Mouse (Mus musculus) limb, embryonic 13.5 days (tissue): Measurements from ENCODE around the gene Ect2l. TPM values are rescaled to one million over a fixed set of nuclear protein-coding genes. Genes with fewer than 3 reads are reported as not detected.

Source experiments
- ATAC-seq: fragments of 200-750 bp; cut with Nextera tagmentation; 2 replicates; pipeline ENCODE4 v1.8.0; 2017; ENCODE audit warnings: low read depth, moderate number of reproducible peaks, moderate TSS enrichment; ENCODE audit not compliant: low FRiP score
- H3K27ac ChIP-seq: fragments of 300-500 bp; sonication (generic); 2 replicates; pipeline ENCODE4 v1.5.1; 2015; ENCODE audit warnings: inconsistent platforms, mild to moderate bottlenecking, moderate library complexity
- H3K27me3 ChIP-seq: fragments of 300-500 bp; sonication (generic); 2 replicates; pipeline ENCODE4 v1.6.1; 2015; ENCODE audit warnings: mild to moderate bottlenecking, inconsistent platforms
- H3K36me3 ChIP-seq: fragments of 300-500 bp; sonication (generic); 2 replicates; pipeline ENCODE4 v1.6.1; 2015; ENCODE audit warnings: inconsistent platforms, mild to moderate bottlenecking, moderate library complexity
- H3K4me1 ChIP-seq: fragments of 300-500 bp; sonication (generic); 2 replicates; pipeline ENCODE4 v1.6.1; 2015; ENCODE audit warnings: inconsistent platforms
- H3K4me2 ChIP-seq: fragments of 300-500 bp; sonication (generic); replicated peaks from 2 replicates; pipeline ENCODE4 v1.6.1; 2015; ENCODE audit warnings: inconsistent platforms, mild to moderate bottlenecking, moderate library complexity
- H3K4me3 ChIP-seq: fragments of 300-500 bp; sonication (generic); 2 replicates; pipeline ENCODE4 v1.5.1; 2015; ENCODE audit warnings: moderate library complexity, mild to moderate bottlenecking, inconsistent platforms
- H3K9ac ChIP-seq: fragments of 300-500 bp; sonication (generic); 2 replicates; pipeline ENCODE4 v1.6.1; 2015; ENCODE audit warnings: mild to moderate bottlenecking, inconsistent platforms
- H3K9me3 ChIP-seq: fragments of 300-500 bp; sonication (generic); 2 replicates; pipeline ENCODE4 v1.6.1; 2016; ENCODE audit warnings: inconsistent platforms
- WGBS: fragments of 180-500 bp; shearing (Covaris S2); methylation state at CpG from one replicate; pipeline ENCODE4 v1.1.7; 2015; 5-methylcytosine and 5-hydroxymethylcytosine counted together
- polyA plus RNA-seq: library from polyadenylated mRNA; unstranded; fragments of >200 nt; fragmentation: Nextera tagmentation; extraction: Ambion mirVana; gene quantifications from 2 replicates; pipeline ENCODE4 v1.2.1, GENCODE M21; 2015

The Ect2l gene
- polyA plus RNA-seq, 1 experiment from 2014 or later: 1.7 TPM

DNA sequence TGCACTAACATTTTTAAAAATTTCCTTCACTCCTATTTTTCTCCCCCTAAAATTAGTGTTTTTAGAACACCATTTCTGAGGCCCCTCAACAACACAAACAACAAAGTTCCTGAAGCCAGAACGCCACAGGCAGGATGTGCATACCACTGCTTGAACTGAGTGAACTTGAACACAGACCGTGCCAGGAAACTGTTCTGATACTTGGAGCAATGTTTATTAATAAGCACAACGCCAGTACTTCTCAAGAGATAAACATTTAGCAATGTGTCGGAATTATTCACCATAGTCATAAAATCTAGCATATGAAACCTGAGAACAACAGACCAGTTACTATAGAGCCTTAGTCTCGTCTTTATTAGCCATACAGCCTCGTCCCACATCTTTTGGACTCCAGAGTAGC lies 571 bp downstream of the Ect2l start:
- Histone ChIP-seq H3K9me3 (no peaks in the 10 kb centered on the region), H3K9ac (no peak overlapping the region), H3K4me2 (no peak overlapping the region), H3K4me1 (peaks cover 4% of the 10 kb centered on the region; the same call in 1 of the 2 replicates), H3K36me3 (no peaks in the 10 kb centered on the region), H3K27ac (no peak overlapping the region), H3K4me3 (no peak overlapping the region), H3K27me3 (no peaks in the 10 kb centered on the region)
- 59% methylated on average over 6 of the region's 6 CpGs for WGBS
- ATAC-seq: no peak

DNA sequence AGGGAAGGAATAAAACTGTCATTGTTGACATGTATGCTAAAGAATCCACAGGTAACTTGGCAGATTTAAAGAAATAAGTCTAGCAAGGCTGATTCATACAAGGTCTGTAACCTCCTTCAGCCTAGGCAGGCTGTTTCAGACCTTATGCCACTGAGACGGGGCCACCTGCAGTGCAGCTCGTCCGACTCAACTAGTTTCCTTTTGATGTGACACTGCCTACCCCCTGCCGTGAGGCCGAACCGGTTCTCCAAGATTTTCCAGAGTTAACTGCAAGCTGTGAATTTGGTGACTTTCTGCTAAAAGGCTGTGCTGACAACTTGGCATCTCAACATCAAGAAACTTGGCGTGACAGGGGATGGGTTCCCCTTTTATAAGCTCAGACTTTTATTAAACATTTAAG lies 6.6 kb downstream of the Ect2l start:
- no peaks in the 10 kb centered on the region for H3K27me3 ChIP-seq
- H3K9ac ChIP-seq: no peak overlapping the region
- H3K4me1 ChIP-seq: 0 out of 2 replicates have a peak, but pooled peaks cover 6% of the 10 kb centered on the region
- H3K4me3 ChIP-seq: no peak overlapping the region
- H3K9me3 ChIP-seq: no peaks in the 10 kb centered on the region
- H3K27ac ChIP-seq: no peak overlapping the region
- WGBS: 9% methylated on average over 7 of the region's 7 CpGs
- H3K36me3 ChIP-seq: no peaks in the 10 kb centered on the region
- H3K4me2 ChIP-seq: no peak overlapping the region
- ATAC-seq: no peak

DNA sequence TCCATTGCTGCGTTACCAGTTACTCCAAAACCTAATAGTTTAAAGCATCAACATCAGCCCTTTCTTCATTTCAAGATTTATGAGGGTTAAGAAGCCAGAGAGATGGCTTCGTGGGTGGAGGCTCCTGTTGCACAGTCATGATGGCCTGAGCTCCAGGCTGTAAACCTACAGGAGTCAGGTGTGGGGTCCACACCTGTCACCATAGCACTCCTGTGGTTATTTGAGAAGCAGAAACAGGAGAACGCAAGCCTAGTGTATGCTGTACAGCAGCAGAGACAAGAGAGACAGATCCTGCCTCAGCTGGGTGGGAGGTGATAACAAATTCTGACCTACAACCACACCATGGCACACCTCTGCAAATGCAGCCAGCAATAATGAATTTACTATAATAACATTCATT lies 8.3 kb downstream of the Ect2l start:
- WGBS: 53% methylated on average over 3 of the region's 3 CpGs
- Histone ChIP-seq H3K9me3 (no peaks in the 10 kb centered on the region), H3K36me3 (no peaks in the 10 kb centered on the region), H3K9ac (no peak overlapping the region), H3K4me1 (0 out of 2 replicates have a peak, but pooled peaks cover 6% of the 10 kb centered on the region), H3K27ac (no peak overlapping the region), H3K27me3 (no peaks in the 10 kb centered on the region), H3K4me2 (no peak overlapping the region), H3K4me3 (no peak overlapping the region)
- no peak for ATAC-seq

DNA sequence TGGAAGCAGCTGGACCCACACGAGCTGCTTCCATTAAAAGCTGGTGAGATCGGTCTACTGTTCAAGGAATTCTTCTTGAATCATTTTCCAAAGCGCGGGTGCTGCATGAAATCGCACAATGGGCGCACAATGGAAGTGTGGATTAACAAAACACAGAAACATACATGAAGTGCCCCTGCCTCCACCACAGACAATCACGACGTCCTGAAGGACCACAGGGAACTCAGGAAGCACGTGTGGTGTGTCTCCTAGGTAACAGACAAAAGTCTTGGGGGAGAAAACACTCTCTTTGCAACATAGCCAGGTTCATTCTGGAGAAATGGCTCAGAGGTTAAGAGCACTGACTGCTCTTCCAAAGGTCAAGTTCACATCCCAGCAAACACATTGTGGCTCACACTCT lies 10.0 kb downstream of the Ect2l start:
- ATAC-seq: no peak
- no peak overlapping the region for H3K9ac ChIP-seq
- no peak overlapping the region for H3K27ac ChIP-seq
- H3K36me3 ChIP-seq: no peaks in the 10 kb centered on the region
- H3K27me3 ChIP-seq: no peaks in the 10 kb centered on the region
- H3K4me2 ChIP-seq: no peak overlapping the region
- no peak overlapping the region for H3K4me3 ChIP-seq
- H3K9me3 ChIP-seq: no peaks in the 10 kb centered on the region
- 0 out of 2 replicates have a peak, but pooled peaks cover 6% of the 10 kb centered on the region for H3K4me1 ChIP-seq
- WGBS: 79% methylated on average over 9 of the region's 9 CpGs

DNA sequence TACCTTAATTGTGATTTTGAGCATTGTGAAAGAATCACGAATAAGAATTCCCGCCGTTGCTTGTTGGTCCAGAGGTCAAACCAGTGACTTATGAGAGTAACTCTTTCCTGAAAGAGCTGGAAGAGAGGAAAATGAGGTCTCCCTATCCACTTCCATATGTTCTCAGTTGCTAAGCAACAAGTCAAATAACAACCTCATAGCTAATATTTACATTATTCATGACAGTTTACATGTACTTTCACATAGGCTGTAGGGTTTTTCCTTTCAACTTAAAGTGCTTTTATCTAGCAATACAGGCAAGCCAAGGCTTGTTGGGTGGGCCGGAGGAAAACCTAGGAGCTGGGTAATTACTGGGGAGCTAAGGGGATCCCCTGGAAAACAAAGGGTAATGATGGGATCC lies 10.8 kb downstream of the Ect2l start:
- Histone ChIP-seq H3K4me3 (no peak overlapping the region), H3K36me3 (no peaks in the 10 kb centered on the region), H3K9ac (no peak overlapping the region), H3K27ac (no peak overlapping the region), H3K27me3 (no peaks in the 10 kb centered on the region), H3K4me1 (0 out of 2 replicates have a peak, but pooled peaks cover 6% of the 10 kb centered on the region), H3K4me2 (no peak overlapping the region), H3K9me3 (no peaks in the 10 kb centered on the region)
- WGBS: 83% methylated on average over 4 of the region's 4 CpGs
- no peak for ATAC-seq

DNA sequence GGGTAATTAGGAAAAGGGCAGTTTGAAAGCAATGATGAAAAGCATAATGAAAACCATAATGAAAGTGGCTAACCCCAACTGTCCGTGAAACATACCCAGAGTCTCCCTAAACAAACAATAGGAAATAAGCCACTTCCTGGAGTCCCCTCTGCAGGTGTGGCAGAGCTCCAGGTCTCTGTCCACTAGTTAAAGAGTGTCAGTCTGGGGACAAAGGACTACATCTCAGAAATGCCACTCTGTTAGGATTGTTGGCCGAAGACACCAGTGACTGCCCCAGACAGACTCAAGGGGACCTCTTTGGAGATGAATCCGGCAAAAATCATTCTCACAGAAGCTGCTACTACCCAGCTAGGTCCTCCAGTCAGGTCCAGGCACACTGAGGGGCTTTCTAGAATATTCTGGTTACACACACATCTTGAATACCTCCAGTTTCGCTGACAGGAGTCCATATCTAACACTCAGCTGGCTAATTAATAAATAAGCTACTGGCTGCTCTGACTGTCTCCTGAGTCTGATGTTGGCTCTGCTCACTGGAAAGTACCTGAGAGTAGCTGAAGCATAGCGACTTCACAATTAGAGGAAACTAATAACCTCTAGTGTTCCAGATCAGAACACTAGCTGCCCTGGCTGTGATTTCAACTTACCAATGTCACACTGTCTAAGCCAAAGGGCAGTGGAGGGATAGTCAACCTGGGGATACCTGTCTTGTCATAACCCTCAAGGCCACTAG lies 12.2 kb downstream of the Ect2l start:
- WGBS: 86% methylated on average over 5 of the region's 5 CpGs
- Histone ChIP-seq H3K4me2 (no peak overlapping the region), H3K27me3 (no peaks in the 10 kb centered on the region), H3K9me3 (no peaks in the 10 kb centered on the region), H3K4me3 (no peak overlapping the region), H3K36me3 (no peaks in the 10 kb centered on the region), H3K4me1 (no peaks in the 10 kb centered on the region), H3K9ac (no peak overlapping the region), H3K27ac (no peak overlapping the region)
- ATAC-seq: no peak

DNA sequence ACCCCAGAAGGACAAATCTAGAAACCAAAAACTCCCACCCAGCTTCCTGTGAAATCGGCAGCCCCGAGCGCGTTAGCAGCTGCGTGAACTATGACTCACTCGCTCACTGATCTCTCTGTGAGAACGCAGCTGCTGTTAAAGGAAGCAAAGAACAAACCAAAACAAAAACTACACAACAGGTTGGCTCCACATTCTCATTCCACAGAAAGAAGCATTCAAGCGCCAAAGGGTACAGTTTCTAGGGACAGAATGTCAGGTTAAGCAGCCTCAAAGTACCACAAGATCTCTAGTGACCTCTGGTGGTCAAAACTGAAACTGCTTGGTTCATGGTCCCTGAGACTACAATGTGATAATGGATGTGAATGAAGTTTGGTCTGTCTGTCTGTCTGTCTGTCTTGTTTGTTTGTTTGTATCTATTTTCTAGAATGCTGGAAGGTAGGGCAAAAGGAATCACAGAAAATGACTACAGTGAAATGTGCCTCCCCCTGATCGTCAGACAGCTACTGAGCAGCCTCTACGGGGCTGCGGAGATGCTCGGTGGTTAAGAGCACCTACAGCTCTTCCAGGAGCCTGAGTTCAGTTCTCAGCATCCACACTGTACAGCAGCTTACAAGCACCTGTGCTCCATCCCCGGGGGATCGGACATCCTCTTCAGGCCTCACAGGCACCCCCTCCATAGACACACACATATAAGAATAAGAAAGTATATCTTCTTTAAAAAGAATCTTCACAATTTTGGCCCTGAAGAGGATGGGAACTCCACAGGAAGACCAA lies 13.3 kb downstream of the Ect2l start:
- WGBS: 59% methylated on average over 14 of the region's 14 CpGs
- H3K36me3 ChIP-seq: no peaks in the 10 kb centered on the region
- H3K27ac ChIP-seq: no peak overlapping the region
- ATAC-seq: peak; percentile 68
- H3K4me2 ChIP-seq: peak overlapping the region; percentile 53
- H3K4me3 ChIP-seq: peak overlapping the region; percentile 26
- 0 out of 2 replicates have a peak, but pooled peaks cover 1% of the 10 kb centered on the region for H3K4me1 ChIP-seq
- no peaks in the 10 kb centered on the region for H3K9me3 ChIP-seq
- H3K9ac ChIP-seq: no peak overlapping the region; the same call in 1 of the 2 replicates
- H3K27me3 ChIP-seq: no peaks in the 10 kb centered on the region

DNA sequence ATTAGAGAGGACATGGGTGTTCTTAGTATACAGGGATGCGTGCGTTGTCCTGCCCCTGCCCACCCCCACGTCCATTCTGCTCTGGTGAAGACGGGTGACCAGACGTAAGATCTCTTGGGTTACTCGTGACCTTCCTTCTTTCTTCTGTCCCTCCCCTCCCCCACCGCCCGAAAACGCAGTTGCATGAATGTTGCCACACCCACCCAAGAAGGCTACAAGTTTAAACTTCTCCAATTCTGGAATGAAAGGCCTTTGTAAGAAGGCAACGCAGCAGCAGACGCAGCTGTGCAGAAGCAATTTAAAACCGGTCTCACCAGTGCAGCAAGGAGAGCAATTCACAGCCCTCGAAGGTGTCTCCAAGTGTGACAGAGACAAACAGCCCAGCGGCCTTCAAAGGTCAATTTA lies 16.0 kb downstream of the Ect2l start:
- WGBS: 37% methylated on average over 14 of the region's 14 CpGs
- peak; percentile 26; the same call in 1 of the 2 replicates for ATAC-seq
- H3K9me3 ChIP-seq: no peaks in the 10 kb centered on the region
- H3K4me1 ChIP-seq: peaks cover 15% of the 10 kb centered on the region; the same call in 1 of the 2 replicates
- H3K36me3 ChIP-seq: no peaks in the 10 kb centered on the region
- 0 out of 2 replicates have a peak overlapping the region, but pooled peaks have one; percentile 0 for H3K4me2 ChIP-seq
- no peak overlapping the region for H3K4me3 ChIP-seq
- no peaks in the 10 kb centered on the region for H3K27me3 ChIP-seq
- no peak overlapping the region for H3K27ac ChIP-seq
- no peak overlapping the region for H3K9ac ChIP-seq

DNA sequence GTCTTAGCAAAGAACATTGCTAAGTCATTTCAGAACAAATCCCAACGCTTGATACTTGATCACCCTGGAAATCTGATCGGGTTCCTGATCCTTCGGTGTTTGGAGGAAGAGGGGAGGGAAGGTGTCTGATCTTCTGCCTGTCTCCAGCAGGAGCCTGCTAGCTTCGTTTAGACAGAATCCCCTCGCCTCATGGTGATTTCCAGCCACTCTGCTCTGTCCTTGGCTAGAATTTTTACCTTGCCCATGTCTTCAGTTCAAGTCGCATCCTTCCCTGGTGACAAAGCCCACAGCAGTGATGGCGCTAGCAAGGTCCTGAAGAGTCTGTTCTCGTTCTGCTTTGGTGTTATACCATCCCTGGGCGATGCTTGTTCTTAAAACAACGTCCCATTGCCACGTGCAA lies 16.5 kb downstream of the Ect2l start:
- no peak overlapping the region for H3K4me2 ChIP-seq
- peaks cover 15% of the 10 kb centered on the region; the same call in 1 of the 2 replicates for H3K4me1 ChIP-seq
- no peak overlapping the region for H3K4me3 ChIP-seq
- no peak overlapping the region for H3K27ac ChIP-seq
- ATAC-seq: no peak
- H3K9ac ChIP-seq: no peak overlapping the region
- H3K36me3 ChIP-seq: no peaks in the 10 kb centered on the region
- no peaks in the 10 kb centered on the region for H3K9me3 ChIP-seq
- no peaks in the 10 kb centered on the region for H3K27me3 ChIP-seq
- WGBS: 69% methylated on average over 11 of the region's 11 CpGs

DNA sequence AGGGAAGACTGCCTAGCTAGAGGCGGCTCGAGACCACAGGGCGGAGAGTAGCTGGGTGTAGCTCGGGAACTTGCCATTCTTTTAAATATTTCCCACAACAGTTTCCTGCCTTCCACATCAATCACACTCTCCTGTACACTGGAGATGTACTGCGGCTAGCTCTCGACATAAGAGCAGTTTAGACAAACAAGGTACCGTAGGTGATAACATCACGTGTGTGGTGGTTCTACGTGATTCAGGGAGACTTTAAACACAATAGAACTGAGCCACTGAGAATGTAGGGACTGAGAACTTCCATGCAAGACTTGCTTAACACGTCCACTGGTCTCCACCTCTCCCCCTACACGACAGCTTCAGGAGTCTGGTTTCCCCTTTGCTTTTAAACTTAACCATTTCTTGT lies 17.5 kb downstream of the Ect2l start:
- H3K36me3 ChIP-seq: no peaks in the 10 kb centered on the region
- H3K9ac ChIP-seq: no peak overlapping the region
- H3K27me3 ChIP-seq: no peaks in the 10 kb centered on the region
- no peak for ATAC-seq
- no peak overlapping the region for H3K4me2 ChIP-seq
- peaks cover 15% of the 10 kb centered on the region; the same call in 1 of the 2 replicates for H3K4me1 ChIP-seq
- WGBS: 73% methylated on average over 11 of the region's 11 CpGs
- no peaks in the 10 kb centered on the region for H3K9me3 ChIP-seq
- H3K4me3 ChIP-seq: no peak overlapping the region
- no peak overlapping the region for H3K27ac ChIP-seq

DNA sequence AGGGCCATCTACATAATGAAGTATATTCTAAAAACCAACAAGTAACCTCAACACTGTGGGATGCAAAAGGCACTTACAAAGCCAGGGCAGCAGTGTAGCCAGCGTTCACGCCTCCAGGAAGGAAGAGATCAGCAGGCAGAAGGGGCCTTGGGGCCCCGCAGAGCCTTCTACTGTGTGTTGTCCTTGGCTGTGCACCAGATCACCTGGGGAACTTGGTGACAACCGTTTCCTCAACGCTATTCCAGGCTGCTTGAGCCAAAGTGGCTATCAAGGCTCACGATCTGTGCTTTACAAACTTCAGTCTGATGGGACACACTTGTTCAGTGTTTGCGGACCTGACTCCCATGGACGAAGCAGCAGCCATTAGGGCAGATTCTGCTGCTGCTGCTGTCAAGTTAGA lies 19.0 kb downstream of the Ect2l start:
- Histone ChIP-seq H3K4me3 (no peak overlapping the region), H3K4me2 (no peak overlapping the region), H3K27ac (no peak overlapping the region), H3K9ac (no peak overlapping the region), H3K27me3 (no peaks in the 10 kb centered on the region), H3K4me1 (peaks cover 15% of the 10 kb centered on the region; the same call in 1 of the 2 replicates), H3K9me3 (no peaks in the 10 kb centered on the region), H3K36me3 (no peaks in the 10 kb centered on the region)
- ATAC-seq: no peak
- 49% methylated on average over 8 of the region's 8 CpGs for WGBS

DNA sequence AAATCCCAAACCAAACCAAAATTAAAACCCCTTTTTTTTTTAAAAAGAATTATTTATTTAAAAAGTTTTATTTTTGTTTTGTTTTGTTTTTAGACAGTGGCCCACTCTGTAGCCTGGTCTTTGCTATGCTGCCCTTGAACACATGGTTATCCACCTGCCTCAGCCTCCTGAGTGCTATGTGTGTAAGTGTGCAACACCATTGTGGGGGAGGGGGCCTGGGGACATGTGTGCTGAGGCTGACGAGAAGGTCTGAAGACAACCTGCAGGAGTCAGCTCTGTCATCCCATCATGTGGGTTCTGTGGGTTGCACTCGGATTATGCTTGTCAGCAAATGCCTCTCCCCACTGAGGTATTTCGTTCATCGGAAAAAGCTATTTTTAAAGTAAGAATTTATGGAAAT lies 21.2 kb downstream of the Ect2l start:
- Histone ChIP-seq H3K4me3 (no peak overlapping the region), H3K4me2 (no peak overlapping the region), H3K36me3 (no peaks in the 10 kb centered on the region), H3K27ac (no peak overlapping the region), H3K9ac (no peak overlapping the region), H3K9me3 (no peaks in the 10 kb centered on the region), H3K27me3 (no peaks in the 10 kb centered on the region), H3K4me1 (peaks cover 15% of the 10 kb centered on the region; the same call in 1 of the 2 replicates)
- WGBS: 83% methylated on average over 4 of the region's 4 CpGs
- ATAC-seq: no peak
